Mouse (Mus musculus): ENCODE results near the gene Serinc2. TPM values are rescaled to one million over a fixed set of nuclear protein-coding genes. Genes with fewer than 3 reads are reported as not detected.

The Serinc2 gene
- 6.9 and 8.4 TPM in 2 replicates for polyA plus RNA-seq (2012; rRNA removed)

DNA sequence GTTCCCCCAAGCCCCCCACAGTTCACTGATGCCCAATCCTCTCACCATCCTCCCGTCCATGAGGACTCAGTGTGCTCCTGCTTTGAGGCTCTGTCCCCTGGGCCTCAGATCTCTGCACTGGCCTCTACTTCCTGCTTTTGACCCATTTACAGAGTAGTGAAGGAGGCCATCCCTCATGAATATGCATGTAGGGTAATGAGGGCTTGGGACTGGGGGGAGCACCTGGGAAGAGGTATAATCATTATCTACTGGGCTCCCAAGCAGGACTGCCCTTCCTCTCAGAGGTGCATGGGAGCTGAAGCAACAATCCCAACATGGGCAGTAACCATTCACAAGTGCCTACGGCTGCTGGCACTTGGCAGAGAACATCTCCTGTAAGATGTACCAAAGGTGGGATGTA lies at the start of gene Serinc2:
Serinc2 (minus strand) TSS at position 101 of the 400 bp plus-strand sequence.
- DNase-seq (ENCODE audit: extremely low spot score in 1 of 2, low spot score in 1 of 2): no peak

- no peak for DNase-seq (ENCODE audit: extremely low spot score in 1 of 2, low spot score in 1 of 2)
Observed at GRCm38 (mm10) chr4:130327366-130327765, 48.4 kb upstream of the Serinc2 start.

GRCm38 (mm10) chr4:130325446-130325845 lies 46.4 kb upstream of the Serinc2 start:
- no peak for DNase-seq (ENCODE audit: extremely low spot score in 1 of 2, low spot score in 1 of 2)

- no peak for DNase-seq (ENCODE audit: extremely low spot score in 1 of 2, low spot score in 1 of 2)
Observed at GRCm38 (mm10) chr4:130323607-130324006, 44.6 kb upstream of the Serinc2 start.

DNA sequence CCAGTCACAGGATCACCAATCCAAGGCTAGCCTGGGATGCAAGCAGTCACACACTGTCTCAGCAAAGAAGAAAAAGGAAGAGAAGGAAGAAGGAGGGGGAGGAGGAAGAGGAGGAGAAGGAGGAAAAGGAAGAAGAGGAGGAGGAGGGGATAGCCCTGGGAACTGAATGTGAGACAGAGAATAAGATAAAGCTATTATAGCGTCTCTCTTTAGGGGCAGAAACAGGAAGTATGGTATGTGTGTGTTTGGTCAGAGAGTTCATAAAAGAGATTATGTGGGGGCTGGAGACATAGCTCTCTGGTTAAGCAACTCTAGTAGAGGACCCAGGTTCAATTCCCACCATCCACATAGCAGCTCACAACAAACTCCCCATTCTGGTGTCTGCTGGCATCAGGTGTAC lies 44.2 kb upstream of the Serinc2 start:
- no peak for DNase-seq (ENCODE audit: extremely low spot score in 1 of 2, low spot score in 1 of 2)

DNA sequence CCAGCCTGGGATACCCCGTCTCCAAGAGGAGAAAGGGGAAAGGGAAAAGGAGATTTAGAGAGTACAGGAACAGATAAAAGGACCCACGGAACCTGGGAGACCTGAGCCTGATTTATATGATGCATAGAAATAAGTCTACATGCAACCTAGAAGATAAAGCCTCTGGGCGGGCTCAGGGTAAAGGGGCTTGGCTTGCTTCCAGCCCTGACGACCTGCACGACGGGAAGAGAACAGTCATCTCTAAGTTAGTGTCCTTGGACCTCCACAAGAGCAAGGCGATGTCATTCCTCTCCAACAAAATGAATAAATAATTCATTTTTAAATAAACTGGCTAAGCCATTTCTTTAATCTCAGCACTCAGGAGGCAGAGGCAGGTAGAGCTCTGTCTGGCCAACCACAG lies 43.6 kb upstream of the Serinc2 start:
- no peak for DNase-seq (ENCODE audit: extremely low spot score in 1 of 2, low spot score in 1 of 2)

GRCm38 (mm10) chr4:130321640-130322039 lies 42.6 kb upstream of the Serinc2 start:
- DNase-seq (ENCODE audit: extremely low spot score in 1 of 2, low spot score in 1 of 2): no peak

DNA sequence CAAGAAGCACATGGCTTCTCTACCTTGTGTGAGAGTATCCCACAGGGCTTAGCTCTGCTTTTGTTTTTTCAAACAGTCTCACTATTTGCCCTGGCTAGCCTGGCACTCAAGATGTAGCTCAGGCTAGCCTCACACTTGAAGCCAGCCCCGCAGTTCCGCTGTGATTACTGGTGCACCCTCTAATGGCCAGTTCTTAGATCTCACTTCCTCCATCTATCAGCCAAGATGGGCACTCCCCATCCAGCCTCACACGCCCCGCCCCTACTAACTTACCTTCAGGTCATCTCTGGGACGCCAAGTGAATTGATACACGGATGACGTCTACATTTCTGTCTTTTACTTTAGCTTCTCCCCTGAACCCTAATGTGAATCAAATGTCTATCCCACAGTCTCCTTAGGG lies 40.6 kb upstream of the Serinc2 start:
- no peak for DNase-seq (ENCODE audit: extremely low spot score in 1 of 2, low spot score in 1 of 2)

GRCm38 (mm10) chr4:130318122-130318521 lies 39.1 kb upstream of the Serinc2 start:
- DNase-seq (ENCODE audit: extremely low spot score in 1 of 2, low spot score in 1 of 2): no peak

DNA sequence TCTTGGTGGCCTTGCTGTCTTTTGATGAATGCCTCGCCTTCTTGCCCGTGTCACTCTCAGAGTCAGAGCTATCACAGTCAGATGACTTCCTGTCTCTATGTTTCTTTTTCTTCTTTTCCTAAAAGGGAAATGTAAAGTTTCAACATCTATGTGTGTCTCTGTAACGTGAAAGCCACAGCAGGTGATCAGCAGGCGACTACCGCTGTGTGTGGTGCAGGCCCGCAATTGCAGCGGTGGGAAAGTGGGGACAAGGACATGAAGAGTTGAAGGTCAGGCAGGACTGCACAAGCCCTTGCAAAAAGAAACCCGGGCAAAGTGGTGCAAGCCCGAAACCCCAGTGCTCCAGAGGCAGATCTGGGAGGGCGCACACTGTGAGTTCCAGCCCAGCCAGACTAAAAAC lies 37.7 kb upstream of the Serinc2 start:
- DNase-seq (ENCODE audit: extremely low spot score in 1 of 2, low spot score in 1 of 2): no peak

DNA sequence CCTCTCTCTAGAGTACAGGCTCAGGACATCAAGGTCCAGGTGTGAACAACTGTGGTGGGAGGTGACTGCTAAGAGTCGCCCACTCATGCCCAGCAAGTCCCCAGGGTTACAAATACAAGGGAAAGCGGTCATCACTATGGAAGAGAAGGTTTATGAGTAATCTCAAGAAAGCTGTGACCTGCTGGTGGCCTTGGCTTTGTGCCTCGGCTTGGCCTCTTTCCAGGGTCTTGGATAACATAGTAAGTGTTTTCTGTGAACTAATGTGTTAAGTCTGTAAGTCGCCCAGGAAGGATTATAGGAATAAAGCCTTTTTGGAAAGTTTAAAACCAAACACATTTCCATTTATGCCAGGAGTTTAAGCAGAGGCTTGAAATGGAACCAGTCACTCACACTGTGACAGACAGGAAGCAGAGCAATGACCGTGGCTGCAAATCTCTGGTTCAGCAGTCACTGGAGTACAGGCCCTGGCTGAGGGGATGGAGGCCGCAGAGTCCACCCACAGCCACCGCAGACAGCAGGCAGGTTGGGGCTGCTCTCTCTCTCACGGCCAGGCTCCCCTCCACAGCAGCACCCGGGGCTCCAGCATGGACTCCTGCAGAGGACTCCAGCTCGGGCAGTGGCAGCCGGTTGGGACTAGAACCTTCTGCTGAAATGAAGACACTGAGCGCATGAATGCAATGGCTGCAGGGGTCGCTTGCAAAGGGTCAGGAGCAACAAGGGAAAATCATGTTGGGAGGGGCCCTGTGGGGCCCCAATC lies 36.9 kb upstream of the Serinc2 start:
- DNase-seq (ENCODE audit: extremely low spot score in 1 of 2, low spot score in 1 of 2): no peak

DNA sequence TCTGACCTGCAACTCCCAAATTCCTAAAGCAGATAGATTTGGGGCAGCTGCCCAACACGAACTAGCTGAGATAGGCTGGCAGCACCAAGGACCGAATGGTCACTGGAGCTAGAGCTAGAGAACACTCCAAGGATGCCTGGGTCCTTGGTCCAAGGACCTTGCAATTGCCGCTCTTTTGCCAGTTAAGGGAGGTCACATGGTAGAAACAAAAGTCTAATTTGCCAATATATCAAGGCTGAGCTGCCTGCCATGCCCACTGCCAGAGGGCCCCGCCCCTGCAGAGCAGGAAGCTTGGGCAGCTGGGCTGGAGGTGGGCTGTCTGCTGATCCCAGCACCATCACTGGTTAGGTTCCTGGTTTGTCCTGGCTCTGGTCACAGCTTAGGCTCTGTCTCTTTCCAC lies 34.5 kb upstream of the Serinc2 start:
- DNase-seq (ENCODE audit: extremely low spot score in 1 of 2, low spot score in 1 of 2): no peak

DNA sequence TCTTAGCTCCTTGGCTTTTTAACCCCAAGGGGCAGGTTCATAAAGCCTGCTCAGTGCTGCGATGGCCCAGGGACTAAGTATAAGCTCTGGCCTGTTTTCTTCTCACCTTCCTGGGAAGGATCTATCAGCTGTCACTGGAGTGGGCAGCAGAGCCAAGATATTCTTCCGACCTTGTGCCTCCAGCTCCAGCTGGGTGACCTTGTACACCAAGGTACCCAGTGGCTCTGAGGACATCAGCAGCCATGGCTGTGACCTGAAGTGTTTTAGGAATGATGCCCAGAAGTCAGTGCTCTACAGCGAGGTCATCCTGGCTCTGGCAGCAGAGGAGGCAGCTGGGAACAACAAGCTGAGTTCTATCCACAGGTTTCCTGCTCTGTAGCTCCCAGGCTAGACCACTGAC lies 33.5 kb upstream of the Serinc2 start:
- no peak for DNase-seq (ENCODE audit: extremely low spot score in 1 of 2, low spot score in 1 of 2)

DNA sequence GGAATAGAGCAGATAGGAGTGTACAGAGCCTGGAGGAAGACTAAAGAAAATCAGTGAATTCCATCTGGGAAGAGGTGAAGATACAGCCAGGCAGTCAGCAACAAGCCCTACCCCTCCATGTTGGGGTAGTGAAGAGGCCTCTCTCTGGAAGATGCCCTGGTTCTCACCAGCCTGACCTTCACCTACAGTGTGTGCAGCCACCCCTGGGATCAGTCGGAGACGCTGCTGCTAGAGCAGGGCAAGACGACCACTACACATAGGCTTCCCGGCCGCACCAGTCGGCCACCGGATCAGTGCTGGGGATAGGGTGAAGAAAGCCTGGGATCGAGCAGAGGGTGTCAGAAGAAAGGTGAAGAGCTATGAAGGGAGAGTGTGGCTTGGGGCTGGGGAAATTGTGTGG lies 30.2 kb upstream of the Serinc2 start:
- no peak for DNase-seq (ENCODE audit: extremely low spot score in 1 of 2, low spot score in 1 of 2)

DNA sequence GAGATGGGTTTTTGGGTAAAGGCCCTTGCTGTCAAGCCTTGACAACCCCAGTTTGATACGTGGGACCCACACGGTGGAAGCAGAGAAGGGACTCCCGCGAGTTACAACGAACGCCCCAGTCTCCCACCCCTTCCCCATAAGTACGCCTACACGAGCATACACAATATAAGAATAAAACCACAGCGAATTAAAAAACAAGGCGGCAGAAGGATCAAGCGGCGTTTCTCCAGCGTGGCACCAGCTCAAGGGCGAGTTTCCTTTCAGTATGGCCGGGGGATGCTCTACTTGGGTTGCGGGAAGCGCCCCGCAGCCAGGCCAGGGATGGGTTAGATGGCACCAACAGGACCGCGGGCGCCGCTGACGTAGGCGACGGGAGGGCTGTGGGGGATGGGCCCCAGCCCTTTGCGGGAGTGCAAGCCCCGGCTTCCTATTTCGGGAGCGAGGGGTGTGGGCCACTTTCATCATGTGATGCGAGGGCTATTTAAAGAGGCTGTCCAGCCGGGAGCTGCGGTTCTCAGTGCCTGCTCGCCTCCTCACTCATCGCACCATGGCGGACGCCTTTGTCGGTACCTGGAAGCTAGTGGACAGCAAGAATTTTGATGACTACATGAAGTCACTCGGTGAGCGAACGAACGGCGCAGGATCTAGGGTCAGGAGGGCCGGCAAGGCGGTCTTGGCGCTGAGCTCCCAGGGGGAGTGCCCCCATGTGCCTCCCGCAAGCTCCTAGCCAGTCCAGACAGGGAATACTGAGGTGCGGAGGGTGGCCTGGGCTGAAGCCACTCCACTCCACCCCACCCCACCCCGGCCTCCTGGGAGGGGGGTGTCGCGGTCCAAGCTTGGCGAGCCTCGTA lies 29.5 kb upstream of the Serinc2 start, which contains the start of the genes Fabp3 and Gm10570:
Fabp3 (plus strand) TSS at position 365 of the 851 bp plus-strand sequence.
Gm10570 (minus strand) TSS at position 444 of the 851 bp plus-strand sequence.
- DNase-seq (ENCODE audit: extremely low spot score in 1 of 2, low spot score in 1 of 2): peak; percentile 62 to 84

DNA sequence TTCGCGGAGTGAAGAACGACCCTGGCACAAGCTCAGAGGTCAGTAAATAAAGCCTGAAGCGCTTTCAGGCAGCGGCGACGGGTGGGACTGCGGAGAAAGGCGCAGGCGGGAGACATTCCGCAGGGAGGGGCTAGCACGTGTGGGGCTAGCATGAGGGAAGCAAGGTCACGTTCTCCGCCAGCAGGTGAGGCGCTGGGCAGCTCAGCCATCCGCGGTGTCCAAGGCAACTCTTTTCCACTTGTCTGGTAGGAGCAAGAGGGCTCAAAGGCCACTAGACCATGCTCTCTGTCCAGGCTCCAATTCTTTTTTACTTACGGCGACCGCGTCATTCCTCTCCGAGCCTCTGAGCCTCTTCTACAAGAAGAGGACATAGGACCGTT lies 28.8 kb upstream of the Serinc2 start:
- DNase-seq (ENCODE audit: extremely low spot score in 1 of 2, low spot score in 1 of 2): peak in 1 of 2 experiments; percentile 53

DNA sequence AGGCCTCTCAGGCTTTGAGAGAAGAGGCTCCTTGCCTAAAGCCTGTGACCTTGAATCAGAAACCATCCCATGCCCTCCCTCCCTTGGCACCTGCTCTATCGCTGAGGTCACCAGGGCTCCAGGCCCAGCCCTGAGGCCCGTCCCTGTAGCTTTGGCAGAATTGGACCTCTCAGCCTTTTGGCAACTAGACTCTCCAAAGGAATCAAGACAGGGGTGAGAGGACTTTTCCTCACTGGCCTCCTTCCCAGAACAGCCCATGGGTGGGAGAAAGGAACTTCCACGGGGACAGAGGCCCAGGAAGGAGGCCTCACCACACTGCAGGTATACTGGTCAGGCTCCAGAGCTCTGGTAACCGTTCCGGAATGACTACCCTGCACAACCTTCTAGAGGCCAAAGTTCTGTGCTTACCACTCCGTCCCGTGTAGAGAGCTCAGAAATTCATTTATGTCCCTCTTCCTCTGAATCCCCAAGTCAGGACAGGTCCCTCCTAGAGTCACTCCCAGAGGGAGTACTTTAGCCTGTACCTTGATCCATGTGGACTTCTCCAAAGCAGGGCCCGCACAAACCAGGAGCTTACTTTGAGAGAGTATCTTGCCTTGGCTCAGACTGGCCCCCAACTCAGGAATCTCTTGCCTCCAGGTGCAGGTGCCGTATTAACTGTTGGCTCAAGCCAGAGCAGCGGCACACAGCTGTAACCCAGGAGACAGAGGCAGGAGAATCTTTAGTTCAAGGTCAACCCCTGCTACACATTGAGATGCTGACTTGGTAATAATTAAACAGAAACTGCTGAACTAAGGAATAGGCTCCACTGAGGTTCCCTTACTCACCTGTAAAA lies 28.0 kb upstream of the Serinc2 start:
- DNase-seq (ENCODE audit: extremely low spot score in 1 of 2, low spot score in 1 of 2): no peak

DNA sequence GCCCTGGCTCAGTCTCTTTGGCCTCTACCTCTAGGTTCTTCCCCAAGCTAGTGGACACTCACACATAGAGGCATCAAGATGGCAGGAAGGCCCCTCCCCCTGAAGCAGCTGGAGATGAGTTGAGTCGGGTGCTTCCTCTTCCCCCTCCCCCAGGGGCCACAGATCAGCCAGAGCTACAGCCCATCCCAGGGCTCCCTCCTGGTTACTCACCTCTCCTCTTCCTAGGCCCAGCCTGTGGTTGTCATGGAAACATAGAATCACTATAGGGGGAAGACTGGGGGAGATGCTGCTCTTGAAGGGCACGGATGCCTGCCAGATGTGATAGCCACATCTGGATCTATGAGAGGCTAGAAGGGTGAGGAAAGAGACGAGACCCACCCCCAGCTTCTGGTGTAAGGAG lies 25.7 kb upstream of the Serinc2 start:
- no peak for DNase-seq (ENCODE audit: extremely low spot score in 1 of 2, low spot score in 1 of 2)

DNA sequence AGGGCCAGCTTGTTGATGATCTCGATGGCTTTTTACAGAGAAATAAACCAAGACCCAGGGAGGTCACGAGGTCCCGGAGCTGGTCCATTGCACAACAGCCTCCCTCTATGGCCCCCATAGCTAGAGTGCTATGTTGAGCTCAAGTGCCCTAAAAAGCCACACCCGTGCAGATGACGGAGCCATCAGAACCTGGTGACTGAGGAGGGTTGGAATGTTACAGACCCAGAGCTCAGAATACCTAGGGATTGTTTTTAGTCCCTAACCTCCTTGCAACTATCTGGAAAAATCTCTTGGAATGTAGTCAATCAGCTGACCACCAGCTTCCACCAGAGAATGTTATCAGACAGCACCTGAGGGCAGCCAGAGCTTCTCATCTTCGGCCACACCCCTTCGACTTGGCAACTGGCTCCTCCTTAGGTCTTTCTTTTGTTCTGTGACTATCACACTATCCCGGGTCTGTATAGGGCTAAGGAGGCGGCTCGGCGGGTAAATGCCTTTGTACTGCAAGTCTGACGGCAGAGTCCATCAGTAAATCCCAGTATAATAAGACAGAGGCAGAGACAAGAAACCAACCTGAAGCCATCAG lies 23.4 kb upstream of the Serinc2 start:
- no peak for DNase-seq (ENCODE audit: extremely low spot score in 1 of 2, low spot score in 1 of 2)

DNA sequence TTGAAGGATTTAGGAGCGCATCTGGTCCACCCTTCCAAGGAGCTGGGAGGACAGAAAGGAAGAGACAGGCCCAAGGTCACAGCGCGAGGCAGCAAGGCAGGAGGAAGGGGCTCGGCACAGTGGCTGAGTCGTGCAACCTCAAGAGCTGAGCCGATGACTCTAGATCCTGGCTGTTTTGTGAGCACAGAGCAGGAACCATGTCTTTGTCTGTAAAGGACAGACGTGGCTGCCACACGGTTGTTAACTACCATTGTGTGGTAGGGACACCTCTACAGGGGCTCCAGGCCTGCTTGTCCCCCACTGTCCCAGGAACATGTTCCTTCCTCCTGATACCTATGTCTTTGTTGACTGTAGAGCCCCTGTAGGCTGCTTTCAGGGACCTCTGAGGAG lies 20.6 kb upstream of the Serinc2 start:
- no peak for DNase-seq (ENCODE audit: extremely low spot score in 1 of 2, low spot score in 1 of 2)
